28 mouse cellular contexts compared by ENCODE assay signal in genomic region chr7:24346444-24346843, GRCm38 (mm10). TPM values are rescaled to one million over a fixed set of nuclear protein-coding genes. Genes with fewer than 3 reads are reported as not detected.
DNase-seq lines count a peak whose midpoint lies in the region; ATAC-seq and TF ChIP-seq lines count a peak whose summit lies in the region.
"Had no signal": no experiment of that assay in that cellular context is flagged by ENCODE, and none has a peak within 500 bp of the region (broad histone marks: within the 10 kb centered on the region; RNA-seq: fewer than 3 reads in every experiment).

No protein-coding gene starts in this region.

- no peaks in the 10 kb centered on the region for H3K79me2 ChIP-seq in heart, adult 2 months (replicated peaks; ENCODE audit: control insufficient read depth, insufficient read depth, low read length)
- no peaks in the 10 kb centered on the region for H3K79me2 ChIP-seq in MEL (ENCODE audit: control insufficient read depth, insufficient read depth, low read length, poor library complexity)

- H3K9me3 ChIP-seq in liver, embryonic 14.5 days (ENCODE audit: control insufficient read depth, low read length), result no peaks in the 10 kb centered on the region
- no peaks in the 10 kb centered on the region for H3K9me3 ChIP-seq in liver, embryonic 11.5 days (ENCODE audit: control insufficient read depth, low read length)
- no peaks in the 10 kb centered on the region for H3K9me3 ChIP-seq in E14TG2a.4 (ENCODE audit: low read length)
- no peaks in the 10 kb centered on the region for H3K9me3 ChIP-seq in MEL (replicated peaks; ENCODE audit: insufficient read depth, low read length)
- no peaks in the 10 kb centered on the region for H3K9me3 ChIP-seq in neural tube, embryonic 15.5 days (replicated peaks)
- H3K9me3 ChIP-seq: embryonic facial prominence, embryonic 15.5 days; forebrain, embryonic 10.5 days; heart, embryonic 15.5 days had no signal

- H3K36me3 ChIP-seq in heart, adult 2 months (ENCODE audit: control insufficient read depth, insufficient read depth, low read length), result no peaks in the 10 kb centered on the region
- H3K36me3 ChIP-seq in liver, embryonic 14.5 days (replicated peaks; ENCODE audit: control insufficient read depth, insufficient read depth, low read depth), result no peaks in the 10 kb centered on the region
- H3K36me3 ChIP-seq in liver, embryonic 11.5 days (ENCODE audit: control insufficient read depth, insufficient read depth, low read length), result no peaks in the 10 kb centered on the region
- H3K36me3 ChIP-seq in E14TG2a.4 (ENCODE audit: insufficient read depth, low read length), result no peaks in the 10 kb centered on the region
- H3K36me3 ChIP-seq in MEL (ENCODE audit: control insufficient read depth in 1 of 2, insufficient read depth in 2 of 2, low read length in 2 of 2), result no peaks in the 10 kb centered on the region
- H3K36me3 ChIP-seq in neural tube, embryonic 15.5 days, result no peaks in the 10 kb centered on the region
- H3K36me3 ChIP-seq: embryonic facial prominence, embryonic 15.5 days; forebrain, embryonic 10.5 days; heart, embryonic 15.5 days had no signal

- H3K4me2 ChIP-seq in liver, embryonic 14.5 days (ENCODE audit: low read depth), result no peak overlapping the region
- H3K4me2 ChIP-seq in liver, embryonic 11.5 days, result no peak overlapping the region
- no peak overlapping the region for H3K4me2 ChIP-seq in neural tube, embryonic 15.5 days
- H3K4me2 ChIP-seq: embryonic facial prominence, embryonic 15.5 days; heart, embryonic 11.5 days; heart, embryonic 15.5 days; hindbrain, embryonic 14.5 days had no signal

- H3K27ac ChIP-seq in heart, adult 2 months, result no peak overlapping the region
- H3K27ac ChIP-seq in liver, embryonic 14.5 days, result no peak overlapping the region
- H3K27ac ChIP-seq in liver, embryonic 11.5 days (ENCODE audit: low read depth, low read length), result no peak overlapping the region
- no peak overlapping the region for H3K27ac ChIP-seq in MEL (ENCODE audit: control insufficient read depth, low read depth, low read length)
- no peak overlapping the region for H3K27ac ChIP-seq in neural tube, embryonic 15.5 days (replicated peaks)
- H3K27ac ChIP-seq: embryonic facial prominence, embryonic 15.5 days; forebrain, embryonic 10.5 days; gastrocnemius, adult 2 months; heart, embryonic 15.5 days; hindbrain, embryonic 14.5 days had no signal

- H3K4me1 ChIP-seq in heart, adult 2 months (ENCODE audit: control insufficient read depth, insufficient read depth, low read length), result no peaks in the 10 kb centered on the region
- no peaks in the 10 kb centered on the region for H3K4me1 ChIP-seq in liver, embryonic 14.5 days (replicated peaks; ENCODE audit: control insufficient read depth in 2 of 2, insufficient read depth in 2 of 2, low read length in 1 of 2)
- H3K4me1 ChIP-seq in liver, embryonic 11.5 days (replicated peaks; ENCODE audit: control insufficient read depth, insufficient read depth, low read length), result no peaks in the 10 kb centered on the region
- peaks cover 8% of the 10 kb centered on the region for H3K4me1 ChIP-seq in E14TG2a.4 (replicated peaks; ENCODE audit: low read depth, low read length)
- no peaks in the 10 kb centered on the region for H3K4me1 ChIP-seq in MEL (ENCODE audit: control insufficient read depth in 1 of 2, insufficient read depth in 2 of 2, low read length in 2 of 2)
- H3K4me1 ChIP-seq in neural tube, embryonic 15.5 days, result no peaks in the 10 kb centered on the region
- H3K4me1 ChIP-seq: embryonic facial prominence, embryonic 15.5 days; forebrain, embryonic 10.5 days; heart, embryonic 15.5 days had no signal

- H3K27me3 ChIP-seq in heart, adult 2 months (ENCODE audit: control insufficient read depth, insufficient read depth, low read length), result no peaks in the 10 kb centered on the region
- H3K27me3 ChIP-seq in liver, embryonic 14.5 days (ENCODE audit: control insufficient read depth, insufficient read depth, low read length), result no peaks in the 10 kb centered on the region
- no peaks in the 10 kb centered on the region for H3K27me3 ChIP-seq in liver, embryonic 11.5 days (replicated peaks; ENCODE audit: control insufficient read depth, insufficient read depth, low read length)
- H3K27me3 ChIP-seq in E14TG2a.4 (ENCODE audit: insufficient read depth, low read length) (peaks cover 19% of the 10 kb centered on the region), MEL (ENCODE audit: control insufficient read depth in 1 of 2, insufficient read depth in 2 of 2, low read length in 2 of 2) (peaks cover 0 to 6% of the 10 kb centered on the region in 2 experiments; a peak in 2 of 4 replicates)
- 0 out of 2 replicates have a peak, but pooled peaks cover 3% of the 10 kb centered on the region for H3K27me3 ChIP-seq in neural tube, embryonic 15.5 days (replicated peaks)
- H3K27me3 ChIP-seq: embryonic facial prominence, embryonic 15.5 days; heart, embryonic 15.5 days had no signal

- peak; percentile 8; the same call in 1 of the 2 replicates for TF ChIP-seq CTCF in heart, adult 2 months (IDR thresholded peaks at IDR 0.05)
- peak; percentile 58 for TF ChIP-seq CTCF in liver, embryonic 14.5 days (IDR thresholded peaks at IDR 0.05; ENCODE audit: low read depth)
- TF ChIP-seq CTCF in E14TG2a.4 (conservative IDR thresholded peaks at IDR 0.05; ENCODE audit: low read length) (peak; percentile 40), MEL (IDR thresholded peaks at IDR 0.05 in 2 of 3, conservative IDR thresholded peaks at IDR 0.05 in 1 of 3; ENCODE audit: control insufficient read depth in 1 of 3, insufficient read depth in 1 of 3, low read depth in 2 of 3, low read length in 3 of 3, poor library complexity in 1 of 3, severe bottlenecking in 1 of 3) (peak; percentile 18 to 58 (median 43); a peak in 5 of 6 replicates)

- no peak for TF ChIP-seq POLR2A in heart, adult 2 months (IDR thresholded peaks at IDR 0.05; ENCODE audit: insufficient read depth, low read depth, low read length)
- TF ChIP-seq POLR2A in MEL (IDR thresholded peaks at IDR 0.05; ENCODE audit: control insufficient read depth in 1 of 2, insufficient read depth in 1 of 2, low read depth in 1 of 2, low read length in 2 of 2, poor library complexity in 1 of 2), result no peak

- DNase-seq in heart, adult 2 months, result no peak
- DNase-seq in heart, adult 9 months (ENCODE audit: low spot score in 2 of 2), result no peak
- no peak for DNase-seq in liver, embryonic 14.5 days (ENCODE audit: low read depth in 3 of 3, low spot score in 3 of 3)
- no peak for DNase-seq in liver, embryonic 11.5 days (ENCODE audit: low spot score)
- no peak for DNase-seq in MEL (ENCODE audit: low read depth, low spot score)
- DNase-seq in cerebellum, adult 9-10 months, result no peak
- DNase-seq: adrenal gland, adult 2 months; adrenal gland, postnatal 25 days; cerebellum, adult 2 months; cerebellum, postnatal 14 days; embryo, embryonic 11 days; gastrocnemius, adult 2 months; gastrocnemius, postnatal 36 days; heart, adult 11 months; heart, postnatal 14 days had no signal

- H3K9ac ChIP-seq in heart, adult 2 months (ENCODE audit: low read depth, low read length), result no peak overlapping the region
- no peak overlapping the region for H3K9ac ChIP-seq in liver, embryonic 14.5 days (replicated peaks)
- H3K9ac ChIP-seq in liver, embryonic 11.5 days (ENCODE audit: low read depth, low read length), result no peak overlapping the region
- no peak overlapping the region for H3K9ac ChIP-seq in MEL (ENCODE audit: control insufficient read depth, low read depth, low read length, poor library complexity, severe bottlenecking)
- no peak overlapping the region for H3K9ac ChIP-seq in neural tube, embryonic 15.5 days (replicated peaks)
- H3K9ac ChIP-seq: embryonic facial prominence, embryonic 15.5 days; heart, embryonic 15.5 days; hindbrain, embryonic 14.5 days had no signal

- H3K4me3 ChIP-seq in heart, adult 2 months, result no peak overlapping the region
- no peak overlapping the region for H3K4me3 ChIP-seq in liver, embryonic 14.5 days (ENCODE audit: insufficient read depth in 1 of 2, low read depth in 2 of 2, low read length in 2 of 2)
- no peak overlapping the region for H3K4me3 ChIP-seq in liver, embryonic 11.5 days (ENCODE audit: low read depth, low read length)
- H3K4me3 ChIP-seq in E14TG2a.4 (replicated peaks; ENCODE audit: low read length), result no peak overlapping the region
- H3K4me3 ChIP-seq in MEL (ENCODE audit: control insufficient read depth in 1 of 2, insufficient read depth in 1 of 2, low read depth in 2 of 2, low read length in 2 of 2), result no peak overlapping the region
- H3K4me3 ChIP-seq in neural tube, embryonic 15.5 days (replicated peaks), result no peak overlapping the region
- H3K4me3 ChIP-seq: embryonic facial prominence, embryonic 15.5 days; erythroblast, embryonic 14.5 days; forebrain, embryonic 10.5 days; gastrocnemius, adult 2 months; heart, embryonic 15.5 days had no signal

- TF ChIP-seq RAD21 in MEL (IDR thresholded peaks at IDR 0.05; ENCODE audit: low read depth, low read length), result peak; percentile 14

- intact Hi-C loops in heart, adult 2 months (cut with DNase I), result no loop called here

- TF ChIP-seq EP300 in heart, adult 2 months (IDR thresholded peaks at IDR 0.05; ENCODE audit: insufficient read depth, low read depth, low read length), result no peak
- no peak for TF ChIP-seq EP300 in liver, embryonic 14.5 days (IDR thresholded peaks at IDR 0.05; ENCODE audit: low read depth)
- no peak for TF ChIP-seq EP300 in MEL (IDR thresholded peaks at IDR 0.05; ENCODE audit: low read depth in 1 of 2, low read length in 2 of 2)

- 57% methylated on average over 5 of the region's 5 CpGs for WGBS in heart, adult 2 months
- WGBS in liver, embryonic 14.5 days (ENCODE audit: insufficient replicate concordance), result 45% methylated on average over 5 of the region's 5 CpGs
- 61% methylated on average over 5 of the region's 5 CpGs for WGBS in liver, embryonic 11.5 days
- WGBS in neural tube, embryonic 15.5 days, result 71% methylated on average over 5 of the region's 5 CpGs

- no peak for ATAC-seq in liver, embryonic 14.5 days (ENCODE audit: insufficient read depth)
- no peak for ATAC-seq in liver, embryonic 11.5 days (replicated peaks; ENCODE audit: low FRiP score)
- no peak for ATAC-seq in neural tube, embryonic 15.5 days (ENCODE audit: low FRiP score)
- ATAC-seq: forebrain, embryonic 14.5 days had no signal

RNA-seq across cellular contexts. Expression of gene Lypd5, which starts 2.6 kb away (rescaled TPM):
- not detected for total RNA-seq in heart, adult 2 months (2021)
- polyA plus RNA-seq in heart, adult 2 months (2012; rRNA removed), result not detected in 2 replicates
- polyA plus RNA-seq in liver, embryonic 14.5 days (2012; rRNA removed), result not detected in 2 replicates
- polyA plus RNA-seq in liver, embryonic 14.5 days (2014; fragmentation: Nextera tagmentation; extraction: Ambion mirVana), result not detected in 2 replicates
- polyA plus RNA-seq in liver, embryonic 11.5 days (2014; fragmentation: Nextera tagmentation; extraction: Ambion mirVana), result not detected in 2 replicates
- total RNA-seq in MEL (2012; rRNA removed), result not detected in 2 replicates
- polyA plus RNA-seq in MEL (2012; ENCODE audit: insufficient read depth in 1 of 2, insufficient read length in 2 of 2, low read depth in 1 of 2, low replicate concordance in 2 of 2, missing spikeins in 1 of 2), result not detected
- polyA plus RNA-seq in neural tube, embryonic 15.5 days (2015; fragmentation: Nextera tagmentation; extraction: Ambion mirVana), result 0.06 TPM in 1 of 2 replicates, not detected in the other
- total RNA-seq: adrenal gland, adult 2 months; adrenal gland, postnatal 25 days; common myeloid progenitor, adult 5-6 weeks; gastrocnemius, adult 2 months; gastrocnemius, postnatal 36 days; heart, postnatal 14 days; hematopoietic stem cell, adult 5-6 weeks had no signal
- polyA plus RNA-seq: adrenal gland, adult 2 months; C2C12; cerebellum, adult 2 months; embryonic facial prominence, embryonic 11.5 days; erythroblast, embryonic 14.5 days; forebrain, embryonic 10.5 days; forebrain, embryonic 14.5 days; heart, embryonic 11.5 days; hindbrain, embryonic 14.5 days had no signal

RNA-seq across cellular contexts. Expression of gene Tescl, which starts 12.7 kb away (rescaled TPM):
- not detected for total RNA-seq in heart, adult 2 months (2021)
- polyA plus RNA-seq in heart, adult 2 months (2012; rRNA removed), result 0.35 and 0.66 TPM in 2 replicates
- polyA plus RNA-seq in liver, embryonic 14.5 days (2012; rRNA removed), result 0.11 TPM in 1 of 2 replicates, not detected in the other
- polyA plus RNA-seq in liver, embryonic 14.5 days (2014; fragmentation: Nextera tagmentation; extraction: Ambion mirVana), result not detected in 2 replicates
- polyA plus RNA-seq in liver, embryonic 11.5 days (2014; fragmentation: Nextera tagmentation; extraction: Ambion mirVana), result 0.22 TPM in 1 of 2 replicates, not detected in the other
- total RNA-seq in MEL (2012; rRNA removed), result not detected in 2 replicates
- polyA plus RNA-seq in MEL (2012; ENCODE audit: insufficient read depth in 1 of 2, insufficient read length in 2 of 2, low read depth in 1 of 2, low replicate concordance in 2 of 2, missing spikeins in 1 of 2), result not detected
- polyA plus RNA-seq in neural tube, embryonic 15.5 days (2015; fragmentation: Nextera tagmentation; extraction: Ambion mirVana), result 0.24 and 0.29 TPM in 2 replicates
- total RNA-seq: common myeloid progenitor, adult 5-6 weeks; gastrocnemius, adult 2 months; gastrocnemius, postnatal 36 days; heart, postnatal 14 days; hematopoietic stem cell, adult 5-6 weeks had no signal
- polyA plus RNA-seq: embryonic facial prominence, embryonic 11.5 days; embryonic facial prominence, embryonic 15.5 days; erythroblast, embryonic 14.5 days; heart, embryonic 11.5 days; heart, embryonic 15.5 days had no signal

RNA-seq across cellular contexts. Expression of gene Kcnn4, which starts 23.6 kb away (rescaled TPM):
- 1 to 10 TPM in 1 of 2 experiments, under 1 TPM in 1; 0.91 to 1.1 TPM for total RNA-seq in heart, adult 2 months (2021)
- 1.2 and 1.9 TPM in 2 replicates for polyA plus RNA-seq in heart, adult 2 months (2012; rRNA removed)
- polyA plus RNA-seq in liver, embryonic 14.5 days (2012; rRNA removed), result 112 and 113 TPM in 2 replicates
- polyA plus RNA-seq in liver, embryonic 14.5 days (2014; fragmentation: Nextera tagmentation; extraction: Ambion mirVana), result 90.2 and 112 TPM in 2 replicates
- polyA plus RNA-seq in liver, embryonic 11.5 days (2014; fragmentation: Nextera tagmentation; extraction: Ambion mirVana), result 119 and 123 TPM in 2 replicates
- 175 and 256 TPM in 2 replicates for total RNA-seq in MEL (2012; rRNA removed)
- 100 to 1,000 TPM in 1 of 2 experiments, not detected in 1; 188 TPM for polyA plus RNA-seq in MEL (2012; ENCODE audit: insufficient read depth in 1 of 2, insufficient read length in 2 of 2, low read depth in 1 of 2, low replicate concordance in 2 of 2, missing spikeins in 1 of 2)
- 3.0 and 11.2 TPM in 2 replicates for polyA plus RNA-seq in neural tube, embryonic 15.5 days (2015; fragmentation: Nextera tagmentation; extraction: Ambion mirVana)

RNA-seq across cellular contexts. Expression of gene Zfp94, which starts 30.0 kb away (rescaled TPM):
- 1 to 10 TPM; 1.9 to 2.7 TPM for total RNA-seq in heart, adult 2 months (2021)
- polyA plus RNA-seq in heart, adult 2 months (2012; rRNA removed), result 3.4 and 3.8 TPM in 2 replicates
- 1.5 and 1.8 TPM in 2 replicates for polyA plus RNA-seq in liver, embryonic 14.5 days (2012; rRNA removed)
- 1.4 TPM in 2 replicates for polyA plus RNA-seq in liver, embryonic 14.5 days (2014; fragmentation: Nextera tagmentation; extraction: Ambion mirVana)
- 5.6 and 5.8 TPM in 2 replicates for polyA plus RNA-seq in liver, embryonic 11.5 days (2014; fragmentation: Nextera tagmentation; extraction: Ambion mirVana)
- total RNA-seq in MEL (2012; rRNA removed), result 5.9 and 6.9 TPM in 2 replicates
- polyA plus RNA-seq in MEL (2012; ENCODE audit: insufficient read depth in 1 of 2, insufficient read length in 2 of 2, low read depth in 1 of 2, low replicate concordance in 2 of 2, missing spikeins in 1 of 2), result 1 to 10 TPM in 1 of 2 experiments, not detected in 1; 5.9 TPM
- polyA plus RNA-seq in neural tube, embryonic 15.5 days (2015; fragmentation: Nextera tagmentation; extraction: Ambion mirVana), result 20.0 and 20.2 TPM in 2 replicates

RNA-seq across cellular contexts. Expression of gene Zfp61, which starts 45.4 kb away (rescaled TPM):
- 1 to 10 TPM; 2.7 to 3.3 TPM for total RNA-seq in heart, adult 2 months (2021)
- 2.7 and 5.3 TPM in 2 replicates for polyA plus RNA-seq in heart, adult 2 months (2012; rRNA removed)
- 2.3 and 2.6 TPM in 2 replicates for polyA plus RNA-seq in liver, embryonic 14.5 days (2012; rRNA removed)
- polyA plus RNA-seq in liver, embryonic 14.5 days (2014; fragmentation: Nextera tagmentation; extraction: Ambion mirVana), result 1.6 and 2.1 TPM in 2 replicates
- polyA plus RNA-seq in liver, embryonic 11.5 days (2014; fragmentation: Nextera tagmentation; extraction: Ambion mirVana), result 10.8 and 13.2 TPM in 2 replicates
- 9.2 and 9.9 TPM in 2 replicates for total RNA-seq in MEL (2012; rRNA removed)
- 10 to 100 TPM in 1 of 2 experiments, not detected in 1; 15.3 TPM for polyA plus RNA-seq in MEL (2012; ENCODE audit: insufficient read depth in 1 of 2, insufficient read length in 2 of 2, low read depth in 1 of 2, low replicate concordance in 2 of 2, missing spikeins in 1 of 2)
- polyA plus RNA-seq in neural tube, embryonic 15.5 days (2015; fragmentation: Nextera tagmentation; extraction: Ambion mirVana), result 42.0 and 44.7 TPM in 2 replicates
- polyA plus RNA-seq: erythroblast, embryonic 14.5 days had no signal

Comparison
In these comparisons a context has a peak if more than half of its experiments do, and no peak if none do; other contexts are left out.
1. CTCF ChIP-seq: peak in every context shown above with its lines; median percentile 58 in liver, embryonic 14.5 days; 43 in MEL; 40 in E14TG2a.4; 8 in heart, adult 2 months.